Mouse (Mus musculus) cerebellum, adult 9-10 months (tissue): ENCODE measurements around the gene Mdfic.
"Not testable (repeated sequence)": the region's sequence is repeated elsewhere in the genome, so short reads cannot be mapped to it uniquely, and the experiment has no call there.

ENCODE experiments used
- DNase-seq: peaks from one replicate; pipeline ENCODE4 v3.0.0; 2022

The Mdfic gene

GRCm38 (mm10) chr6:15720461-15720817, at the start of gene Mdfic:
Gene Mdfic (plus strand): TSS chr6:15720661.
- DNase-seq = no peak

- DNase-seq = no peak
These were observed 49.1 kb upstream of the Mdfic start for GRCm38 (mm10) chr6:15671364-15671763.

GRCm38 (mm10) chr6:15710080-15710479, 10.4 kb upstream of the Mdfic start:
- DNase-seq = no peak

GRCm38 (mm10) chr6:15710706-15711105, 9.8 kb upstream of the Mdfic start:
- DNase-seq = no peak

- DNase-seq = no peak
These were observed 7.5 kb upstream of the Mdfic start for GRCm38 (mm10) chr6:15712860-15713385.

- not testable (repeated sequence) for DNase-seq
These were observed 6.4 kb upstream of the Mdfic start for GRCm38 (mm10) chr6:15714036-15714435.

- DNase-seq = no peak
These were observed 5.2 kb upstream of the Mdfic start for GRCm38 (mm10) chr6:15714996-15715844.

- no peak for DNase-seq
These were observed 542 bp upstream of the Mdfic start for GRCm38 (mm10) chr6:15719919-15720318.

- no peak for DNase-seq
These were observed 606 bp downstream of the Mdfic start for GRCm38 (mm10) chr6:15720818-15721715.

- DNase-seq = no peak
These were observed 1.2 kb downstream of the Mdfic start for GRCm38 (mm10) chr6:15721716-15722031.

- DNase-seq = not testable (repeated sequence)
These were observed 2.2 kb downstream of the Mdfic start for GRCm38 (mm10) chr6:15722631-15723030.

GRCm38 (mm10) chr6:15724304-15724703, 3.8 kb downstream of the Mdfic start:
- DNase-seq = no peak

GRCm38 (mm10) chr6:15726422-15726821, 6.0 kb downstream of the Mdfic start:
- DNase-seq = no peak

- no peak for DNase-seq
These were observed 7.4 kb downstream of the Mdfic start for GRCm38 (mm10) chr6:15727681-15728410.

GRCm38 (mm10) chr6:15728844-15729577, 8.6 kb downstream of the Mdfic start:
- DNase-seq = no peak

- no peak for DNase-seq
These were observed 9.8 kb downstream of the Mdfic start for GRCm38 (mm10) chr6:15730258-15730657.

- no peak for DNase-seq
These were observed 10.2 kb downstream of the Mdfic start for GRCm38 (mm10) chr6:15730666-15731065.

GRCm38 (mm10) chr6:15731452-15731851, 11.0 kb downstream of the Mdfic start:
- no peak for DNase-seq

GRCm38 (mm10) chr6:15737312-15737911, 17.0 kb downstream of the Mdfic start:
- DNase-seq = no peak

- DNase-seq = no peak
These were observed 18.0 kb downstream of the Mdfic start for GRCm38 (mm10) chr6:15738331-15738943.

- no peak for DNase-seq
These were observed 18.7 kb downstream of the Mdfic start for GRCm38 (mm10) chr6:15739132-15739531.
